Mouse (Mus musculus): ENCODE data around the gene Pcbp4.

- TF ChIP-seq CTCF (IDR thresholded peaks at IDR 0.05; ENCODE audit: borderline replicate concordance, control insufficient read depth, extremely low read depth, insufficient read depth, low read length, poor library complexity) (no peak), POLR2A (IDR thresholded peaks at IDR 0.05; ENCODE audit: control insufficient read depth, extremely low read depth, insufficient read depth, low read length, poor library complexity) (no peak)
Measured at GRCm38 (mm10) chr9:106465571-106466200, 12.6 kb downstream of the Pcbp4 start, which contains the start of gene Gpr62.

Data from thymus, adult 2 months (tissue).